In the genomic region with DNA sequence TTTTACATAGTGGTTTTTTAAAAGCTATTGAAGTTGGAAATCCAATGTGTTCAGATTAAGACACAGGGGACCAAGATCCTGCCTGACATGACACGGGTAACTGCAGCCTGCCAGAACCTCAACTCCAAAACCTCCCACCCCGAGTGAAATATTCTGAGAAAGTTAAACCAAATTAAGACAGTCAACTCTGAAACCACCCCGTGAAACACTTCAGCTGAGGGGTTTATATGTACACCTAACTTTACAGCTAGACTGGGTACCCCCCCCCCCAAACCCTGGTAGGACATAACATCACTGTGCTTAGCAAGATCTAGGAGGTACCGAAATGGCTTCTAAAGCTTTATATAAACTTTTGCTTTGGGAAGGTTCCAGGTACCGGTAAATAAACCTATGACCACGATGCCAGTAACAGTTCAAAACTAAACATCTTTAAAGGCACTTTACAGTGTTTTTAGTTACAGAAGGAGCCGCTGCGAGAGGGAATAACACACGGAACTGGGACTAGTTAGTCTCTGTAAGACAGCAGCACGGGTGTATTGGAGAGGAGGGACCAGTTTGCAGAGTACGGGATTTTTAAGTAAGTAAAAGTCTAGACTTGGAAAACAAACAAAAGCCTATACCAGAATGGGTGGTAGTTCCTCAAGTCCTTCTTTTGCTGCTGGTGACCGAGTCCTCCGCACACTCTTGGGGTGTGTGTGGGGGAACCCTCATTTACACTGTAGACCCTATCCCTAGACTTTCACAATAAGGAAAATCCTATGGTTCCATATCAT, we compare ENCODE assay signal across 8 mouse cellular contexts. TPM values are rescaled to one million over a fixed set of nuclear protein-coding genes. Genes with fewer than 3 reads are reported as not detected.
DNase-seq lines count a peak whose midpoint lies in the region; ATAC-seq lines count a peak whose summit lies in the region.
"Had no signal": no experiment of that assay in that cellular context is flagged by ENCODE, and none has a peak within 500 bp of the region (broad histone marks: within the 10 kb centered on the region; RNA-seq: fewer than 3 reads in every experiment).

No protein-coding gene starts in this region.

- WGBS in neural tube, embryonic 15.5 days = 2% methylated on average over 13 of the region's 13 CpGs
- WGBS in forebrain, embryonic 10.5 days = under 1% methylated on average over 13 of the region's 13 CpGs
- under 1% methylated on average over 13 of the region's 13 CpGs for WGBS in midbrain, embryonic 10.5 days

- H3K4me2 ChIP-seq in neural tube, embryonic 15.5 days = no peak overlapping the region

- no peaks in the 10 kb centered on the region for H3K36me3 ChIP-seq in neural tube, embryonic 15.5 days
- H3K36me3 ChIP-seq in forebrain, embryonic 10.5 days (replicated peaks) = no peaks in the 10 kb centered on the region
- no peaks in the 10 kb centered on the region for H3K36me3 ChIP-seq in midbrain, embryonic 10.5 days

- H3K9ac ChIP-seq in neural tube, embryonic 15.5 days (replicated peaks) = no peak overlapping the region

- H3K27ac ChIP-seq in neural tube, embryonic 15.5 days (replicated peaks) = no peak overlapping the region
- H3K27ac ChIP-seq in forebrain, embryonic 10.5 days = no peak overlapping the region
- H3K27ac ChIP-seq in midbrain, embryonic 10.5 days (replicated peaks) = no peak overlapping the region

- peaks cover 78% of the 10 kb centered on the region for H3K27me3 ChIP-seq in neural tube, embryonic 15.5 days (replicated peaks)
- H3K27me3 ChIP-seq in forebrain, embryonic 10.5 days (ENCODE audit: poor library complexity, severe bottlenecking) = peaks cover 98% of the 10 kb centered on the region
- peaks cover 97% of the 10 kb centered on the region for H3K27me3 ChIP-seq in midbrain, embryonic 10.5 days (ENCODE audit: low read depth, poor library complexity, severe bottlenecking)

- H3K4me3 ChIP-seq in neural tube, embryonic 15.5 days (replicated peaks) = no peak overlapping the region
- H3K4me3 ChIP-seq in forebrain, embryonic 10.5 days = peak overlapping the region; percentile 56; the same call in 1 of the 2 replicates
- H3K4me3 ChIP-seq in midbrain, embryonic 10.5 days = peak overlapping the region; percentile 54; the same call in 1 of the 2 replicates

- H3K4me1 ChIP-seq in neural tube, embryonic 15.5 days = peaks cover 27% of the 10 kb centered on the region
- peaks cover 38% of the 10 kb centered on the region for H3K4me1 ChIP-seq in forebrain, embryonic 10.5 days
- H3K4me1 ChIP-seq in midbrain, embryonic 10.5 days = peaks cover 33% of the 10 kb centered on the region

- ATAC-seq in neural tube, embryonic 15.5 days (ENCODE audit: low FRiP score) = no peak

- DNase-seq in neural tube, embryonic 10.5 days (ENCODE audit: extremely low spot score, low spot score) = peak; percentile 45
- DNase-seq in forebrain, embryonic 10.5 days (ENCODE audit: extremely low spot score, low spot score) = no peak
- peak; percentile 25 for DNase-seq in midbrain, embryonic 10.5 days (ENCODE audit: low spot score)
- DNase-seq in thymus, postnatal 10 days (ENCODE audit: low spot score in 2 of 2) = no peak
- no peak for DNase-seq in gastrocnemius, postnatal 25 days
- DNase-seq in frontal cortex, postnatal 14 days (ENCODE audit: low spot score in 2 of 2) = no peak
- DNase-seq: lung, postnatal 14 days had no signal

- no peaks in the 10 kb centered on the region for H3K9me3 ChIP-seq in neural tube, embryonic 15.5 days (replicated peaks)
- no peaks in the 10 kb centered on the region for H3K9me3 ChIP-seq in forebrain, embryonic 10.5 days
- H3K9me3 ChIP-seq in midbrain, embryonic 10.5 days (replicated peaks) = no peaks in the 10 kb centered on the region

RNA-seq across cellular contexts. Expression of gene Lhx8, which starts 3.2 kb away (rescaled TPM):
- 0.19 TPM in 1 of 2 replicates, not detected in the other for polyA plus RNA-seq in neural tube, embryonic 15.5 days (2015; fragmentation: Nextera tagmentation; extraction: Ambion mirVana)
- polyA plus RNA-seq in forebrain, embryonic 10.5 days (2016; fragmentation: Nextera tagmentation; extraction: Ambion mirVana) = 2.5 and 4.8 TPM in 2 replicates
- polyA plus RNA-seq in midbrain, embryonic 10.5 days (2016; fragmentation: Nextera tagmentation; extraction: Ambion mirVana) = 0.31 and 0.84 TPM in 2 replicates
- total RNA-seq in gastrocnemius, postnatal 25 days (2021) = not detected

Comparison
In these comparisons a context has a peak if more than half of its experiments do, and no peak if none do; other contexts are left out.
1. DNase-seq: peak in neural tube, embryonic 10.5 days (single experiment) and midbrain, embryonic 10.5 days (single experiment); none in forebrain, embryonic 10.5 days (single experiment), thymus, postnatal 10 days (0 of 2), gastrocnemius, postnatal 25 days (single experiment) and frontal cortex, postnatal 14 days (0 of 2).